Mouse (Mus musculus) embryo, embryonic 11.5 days (tissue): ENCODE results near the gene Cldn10.
"Not testable (repeated sequence)": the region's sequence is repeated elsewhere in the genome, so short reads cannot be mapped to it uniquely, and the experiment has no call there.

Source experiments
- DNase-seq: peaks from one replicate; pipeline ENCODE4 v3.0.0-alpha.2; 2012; ENCODE audit warnings: low read depth, low spot score

Gene Cldn10

GRCm38 (mm10) chr14:118787621-118788020 lies at the start of gene Cldn10:
TSS of gene Cldn10 (plus strand) at chr14:118787908.
- DNase-seq: no peak

GRCm38 (mm10) chr14:118741780-118742179 lies 45.9 kb upstream of the Cldn10 start:
- DNase-seq: no peak

- DNase-seq: no peak
These were observed 44.8 kb upstream of the Cldn10 start for GRCm38 (mm10) chr14:118742862-118743261.

DNA sequence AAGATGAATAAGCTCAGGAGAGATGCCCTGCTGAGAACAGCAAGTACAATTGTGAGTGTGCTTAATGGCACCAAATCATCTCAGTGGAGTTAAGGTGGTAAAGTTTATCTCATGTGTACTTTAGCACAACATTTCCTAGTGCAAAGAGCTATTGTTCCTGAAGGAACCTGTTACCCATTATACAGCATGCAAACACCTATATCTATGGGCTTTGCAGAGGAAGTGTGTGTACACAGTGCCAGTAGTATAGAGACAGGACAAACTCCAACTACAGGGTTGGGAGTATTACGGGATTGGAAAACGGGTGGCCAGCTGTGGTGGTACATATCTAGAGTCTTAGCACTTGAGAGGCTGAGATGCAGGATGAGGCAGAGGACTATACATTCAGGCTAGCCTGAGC lies 38.6 kb upstream of the Cldn10 start:
- DNase-seq: no peak

- DNase-seq: no peak
These were observed 38.0 kb upstream of the Cldn10 start for GRCm38 (mm10) chr14:118749715-118750114.

DNA sequence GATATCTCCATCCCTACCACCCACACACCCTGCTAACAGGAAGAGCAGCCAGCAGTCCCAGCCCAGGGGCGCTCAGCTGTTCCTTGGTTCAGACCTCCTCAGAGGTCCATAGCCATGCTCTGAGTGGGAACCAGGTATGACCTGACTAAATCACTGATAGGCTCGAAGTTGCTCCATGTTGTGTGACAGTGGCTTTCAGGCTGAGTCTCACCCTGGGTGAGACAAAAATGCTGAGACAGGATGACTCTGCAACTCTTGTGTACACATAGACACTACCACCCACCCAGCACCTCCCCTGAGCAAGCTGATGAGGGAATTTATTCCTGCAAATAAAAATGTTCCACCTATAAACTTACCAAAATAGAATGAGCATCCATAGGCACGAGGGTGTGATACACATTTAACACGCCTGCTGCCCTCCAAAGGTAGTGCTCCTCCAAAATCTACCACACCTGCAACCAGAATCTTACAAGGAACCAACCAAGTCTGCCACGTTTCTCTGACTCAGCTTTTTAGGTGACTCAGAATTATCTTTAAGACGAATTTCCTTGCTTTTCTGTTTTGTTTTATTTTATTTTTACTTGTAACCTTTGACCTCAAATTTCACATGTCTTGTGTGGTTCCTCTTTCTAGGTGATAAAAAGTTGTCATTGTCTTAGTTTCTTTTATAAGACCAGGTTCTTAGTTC lies 37.1 kb upstream of the Cldn10 start:
- no peak for DNase-seq

- DNase-seq: no peak
These were observed 36.4 kb upstream of the Cldn10 start for GRCm38 (mm10) chr14:118751193-118751753.

DNA sequence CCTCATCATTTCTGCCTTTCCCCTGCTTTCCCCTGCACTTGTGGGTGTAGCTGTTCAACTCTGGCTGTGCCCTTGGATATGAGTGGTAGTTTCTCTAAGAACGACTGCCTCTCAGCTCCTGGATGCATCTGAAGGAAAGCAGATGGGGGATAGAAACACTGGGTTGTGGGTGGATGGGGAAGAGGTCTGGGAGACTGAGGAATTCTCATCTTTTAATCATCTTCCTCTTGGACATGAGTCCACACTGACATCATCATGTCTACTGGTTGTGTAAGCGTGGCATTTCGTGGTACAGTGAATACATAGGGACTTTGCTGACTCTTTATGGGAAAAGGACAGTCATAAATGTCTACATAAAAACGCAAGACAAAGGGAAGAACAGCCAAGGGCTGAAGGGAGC lies 31.7 kb upstream of the Cldn10 start:
- DNase-seq: no peak

DNA sequence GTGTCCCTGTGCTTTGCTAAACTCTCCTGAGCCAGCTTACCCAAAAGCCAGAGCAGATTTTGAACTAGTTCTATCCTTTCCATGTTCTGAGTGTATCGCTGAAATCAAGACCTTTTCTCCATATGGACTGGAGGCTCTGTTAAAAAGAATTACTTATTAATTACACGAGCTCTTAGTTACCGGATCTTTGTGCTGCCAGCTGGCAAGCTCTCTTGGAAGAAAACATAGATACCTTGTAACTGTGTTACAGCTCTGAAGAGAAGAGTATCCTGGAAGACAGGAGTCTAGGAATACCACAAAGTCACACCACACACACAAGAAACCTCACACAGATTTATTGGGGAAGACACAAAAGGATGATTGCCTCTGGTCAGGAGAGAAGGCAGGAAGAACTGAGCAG lies 31.1 kb upstream of the Cldn10 start:
- DNase-seq: no peak

DNA sequence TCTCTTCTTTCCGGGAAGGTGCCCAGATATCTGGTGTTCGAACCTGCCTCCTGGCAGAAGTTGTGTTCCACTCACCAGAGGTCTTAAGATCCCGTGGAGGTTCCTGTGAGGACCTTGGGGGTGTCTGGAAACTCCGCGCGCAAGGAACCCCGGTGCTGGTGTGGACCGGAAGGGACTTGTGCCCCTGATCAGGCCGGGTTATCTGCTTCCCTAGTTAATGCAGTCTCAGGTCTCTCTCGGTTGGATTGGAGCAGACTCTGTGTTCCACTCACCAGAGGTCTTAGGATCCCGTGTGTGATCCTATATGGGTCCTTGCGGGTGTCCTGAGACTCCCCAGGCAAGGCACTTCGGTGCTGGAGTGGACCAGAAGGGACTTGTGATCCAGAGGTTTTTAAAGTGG lies 24.3 kb upstream of the Cldn10 start:
- not testable (repeated sequence) for DNase-seq

DNA sequence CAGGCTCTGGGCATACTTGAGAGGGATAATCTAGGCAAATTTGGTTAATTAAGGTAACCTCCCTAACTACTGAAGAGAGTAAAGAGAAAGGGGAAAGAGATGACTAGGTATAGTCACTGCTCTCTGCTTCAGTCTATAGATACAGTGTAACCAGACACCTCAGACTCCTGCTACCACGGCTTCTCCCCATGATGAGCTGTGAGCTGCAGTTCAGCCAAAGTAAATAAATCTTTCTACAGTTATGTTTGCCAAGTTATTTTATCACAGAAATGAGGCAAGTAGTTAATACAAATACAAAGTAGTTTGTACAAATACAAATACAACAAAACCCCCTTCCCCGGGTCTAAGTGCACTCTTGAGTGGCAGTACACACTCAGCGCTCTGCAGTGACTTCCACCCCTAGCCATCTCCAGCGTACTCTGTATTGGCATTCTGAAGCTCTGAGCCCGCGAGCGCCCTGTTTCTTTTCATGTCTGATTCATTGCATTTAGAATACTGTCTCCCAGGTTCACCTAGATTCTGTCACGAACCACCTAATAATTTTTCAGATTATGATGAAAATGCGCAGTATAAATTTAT lies 23.7 kb upstream of the Cldn10 start:
- DNase-seq: no peak

DNA sequence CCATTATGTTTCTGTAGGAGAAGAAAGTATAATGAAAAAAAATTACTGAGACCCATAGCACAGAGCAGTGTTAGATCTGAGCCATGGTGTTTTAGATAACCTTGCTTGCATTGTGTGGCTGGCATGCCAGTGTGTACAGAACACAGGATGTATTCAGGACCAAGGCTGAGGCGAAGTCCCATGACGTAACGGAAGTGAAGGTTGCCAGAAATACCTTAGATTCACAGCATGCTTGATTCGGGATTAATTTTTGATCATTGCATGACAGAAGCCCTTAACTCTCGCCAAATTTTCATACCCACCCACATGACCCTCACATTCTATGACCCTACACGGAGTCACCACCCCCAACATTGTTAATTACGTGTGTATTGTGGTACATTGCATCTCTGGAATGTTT lies 22.4 kb upstream of the Cldn10 start:
- DNase-seq: no peak

DNA sequence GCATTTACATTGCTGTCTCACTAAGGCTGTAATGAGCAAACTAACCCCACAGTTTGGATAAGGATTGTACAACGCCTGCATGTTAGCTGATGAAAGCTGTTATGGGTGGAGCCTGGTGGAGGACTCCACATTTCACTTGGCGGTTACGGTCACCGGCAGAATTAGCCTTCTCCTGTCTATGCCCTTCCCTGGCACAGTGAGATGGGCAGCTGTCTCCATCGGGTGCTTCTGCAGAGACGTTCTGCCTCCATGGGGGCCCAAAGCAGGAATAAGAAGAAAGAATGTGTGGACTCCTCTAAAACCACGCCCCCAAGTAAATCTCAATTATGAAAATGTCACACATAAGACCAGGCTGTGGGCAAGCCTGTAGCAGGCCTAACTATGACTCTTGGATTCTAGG lies 21.8 kb upstream of the Cldn10 start:
- DNase-seq: no peak

- DNase-seq: no peak
These were observed 21.3 kb upstream of the Cldn10 start for GRCm38 (mm10) chr14:118766368-118766767.

- peak; percentile 67 for DNase-seq
These were observed 19.9 kb upstream of the Cldn10 start for GRCm38 (mm10) chr14:118767673-118768353.

DNA sequence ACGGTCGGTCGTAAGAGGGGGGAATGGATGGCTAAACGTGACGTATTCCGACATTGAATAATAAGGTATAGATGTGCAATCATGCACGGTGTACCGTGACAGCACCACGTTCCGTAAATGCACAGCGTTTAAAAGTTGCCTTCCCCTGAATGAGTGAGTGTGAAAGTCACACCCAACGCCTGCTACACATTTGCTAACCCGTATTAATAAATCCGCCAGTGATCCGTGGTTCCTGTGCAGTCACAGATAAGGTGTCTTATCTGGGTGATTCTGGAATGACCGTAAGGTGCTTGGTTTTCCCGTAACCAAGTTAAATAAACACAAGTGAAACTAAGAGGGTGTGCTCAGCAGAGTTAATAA lies 19.4 kb upstream of the Cldn10 start:
- DNase-seq: no peak

GRCm38 (mm10) chr14:118773668-118774067 lies 14.0 kb upstream of the Cldn10 start:
- no peak for DNase-seq

DNA sequence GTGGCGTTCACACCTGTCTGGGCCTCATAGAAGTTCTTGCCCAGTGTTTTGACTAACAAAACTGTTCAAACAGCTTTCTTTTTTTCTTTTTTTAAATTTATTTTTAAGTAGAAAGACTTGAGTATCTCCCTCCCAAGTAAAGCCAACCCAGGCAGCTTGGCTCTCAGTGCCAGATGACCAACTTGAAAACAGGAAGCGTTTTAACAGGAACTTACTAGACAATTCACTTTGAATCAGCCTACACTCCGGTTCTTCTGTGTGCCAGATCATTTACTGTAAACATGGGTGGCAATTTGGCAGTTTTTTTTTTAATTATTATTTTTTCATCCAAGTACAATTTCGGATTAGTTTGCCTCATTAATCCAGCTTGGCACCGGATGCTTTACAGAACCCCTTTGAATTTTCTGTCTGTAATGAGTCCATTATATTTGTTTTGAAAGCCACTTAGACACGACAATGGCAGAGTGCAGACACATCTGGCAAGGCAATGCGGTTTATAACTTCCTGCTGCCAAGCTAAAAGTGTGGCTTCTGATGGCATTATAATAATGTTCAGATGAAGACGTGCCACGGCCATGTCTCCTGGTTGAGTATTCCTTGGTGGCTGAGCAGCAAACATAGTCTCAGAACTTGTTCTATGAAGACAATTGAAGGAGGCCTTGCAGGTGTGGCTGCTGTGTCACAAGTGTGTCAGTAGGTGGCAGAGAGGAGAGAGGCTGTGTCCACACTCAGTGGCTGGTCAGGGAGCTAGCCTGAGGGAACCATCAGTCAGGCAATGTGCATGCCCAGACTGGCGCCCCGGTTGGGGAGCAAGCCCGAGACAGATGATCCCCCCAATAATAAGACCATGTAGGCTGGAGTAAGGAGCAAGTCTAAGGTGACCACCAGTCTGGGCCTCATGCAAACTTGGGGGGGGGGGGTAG lies 12.9 kb upstream of the Cldn10 start:
- DNase-seq: no peak

- no peak for DNase-seq
These were observed 12.2 kb upstream of the Cldn10 start for GRCm38 (mm10) chr14:118775554-118775953.

GRCm38 (mm10) chr14:118776372-118776771 lies 11.3 kb upstream of the Cldn10 start:
- DNase-seq: no peak

GRCm38 (mm10) chr14:118777478-118777877 lies 10.2 kb upstream of the Cldn10 start:
- DNase-seq: no peak

- DNase-seq: no peak
These were observed 6.1 kb upstream of the Cldn10 start for GRCm38 (mm10) chr14:118781601-118782000.
